Mouse (Mus musculus): ENCODE measurements around the gene Cacna1d. TPM values are rescaled to one million over a fixed set of nuclear protein-coding genes. Genes with fewer than 3 reads are reported as not detected.

The Cacna1d gene
- polyA plus RNA-seq, 1 experiment: not detected

- Histone ChIP-seq H3K27me3 (ENCODE audit: control insufficient read depth, insufficient read depth, insufficient read length) (peaks cover 7% of the 10 kb centered on the region), H3K79me3 (ENCODE audit: low read depth) (no peaks in the 10 kb centered on the region), H3K4me3 (ENCODE audit: insufficient read depth, poor library complexity, severe bottlenecking) (no peak overlapping the region), H3K79me2 (ENCODE audit: control insufficient read depth, insufficient read depth) (no peaks in the 10 kb centered on the region), H3K36me3 (ENCODE audit: control insufficient read depth, insufficient read depth) (peaks cover 8% of the 10 kb centered on the region), H3ac (ENCODE audit: control insufficient read depth, insufficient read length, low read depth) (no peak overlapping the region)
- TF ChIP-seq FOSL1 (IDR thresholded peaks at IDR 0.05; ENCODE audit: insufficient read depth, low read length, poor library complexity, severe bottlenecking) (no peak), MAX (IDR thresholded peaks at IDR 0.05) (no peak), MYOG (IDR thresholded peaks at IDR 0.05; ENCODE audit: control insufficient read depth, extremely low read depth, insufficient read length) (no peak), MYOD1 (IDR thresholded peaks at IDR 0.05; ENCODE audit: control insufficient read depth, insufficient read length, low read depth) (no peak), CEBPB (IDR thresholded peaks at IDR 0.05; ENCODE audit: low read depth) (no peak), CTCF (IDR thresholded peaks at IDR 0.05; ENCODE audit: control insufficient read depth, insufficient read depth, insufficient read length) (no peak)
Measured at GRCm38 (mm10) chr14:29999475-29999811, 491.8 kb downstream of the Cacna1d start.

- peaks cover 11% of the 10 kb centered on the region for H3K36me3 ChIP-seq (ENCODE audit: control insufficient read depth, insufficient read depth)
- H3K4me3 ChIP-seq (ENCODE audit: insufficient read depth, poor library complexity, severe bottlenecking): no peak overlapping the region
- H3K79me2 ChIP-seq (ENCODE audit: control insufficient read depth, insufficient read depth): no peaks in the 10 kb centered on the region
- TF ChIP-seq USF1 (IDR thresholded peaks at IDR 0.05; ENCODE audit: low read depth) (no peak), MYOG (IDR thresholded peaks at IDR 0.05; ENCODE audit: control insufficient read depth, extremely low read depth, insufficient read length) (no peak), CEBPB (IDR thresholded peaks at IDR 0.05; ENCODE audit: low read depth) (no peak), FOSL1 (IDR thresholded peaks at IDR 0.05; ENCODE audit: insufficient read depth, low read length, poor library complexity, severe bottlenecking) (no peak), CTCF (IDR thresholded peaks at IDR 0.05; ENCODE audit: control insufficient read depth, insufficient read depth, insufficient read length) (no peak), MYOD1 (IDR thresholded peaks at IDR 0.05; ENCODE audit: control insufficient read depth, insufficient read length, low read depth) (no peak), MAX (IDR thresholded peaks at IDR 0.05) (no peak)
- H3K79me3 ChIP-seq (ENCODE audit: low read depth): no peaks in the 10 kb centered on the region
- peaks cover 3% of the 10 kb centered on the region for H3K27me3 ChIP-seq (ENCODE audit: control insufficient read depth, insufficient read depth, insufficient read length)
- no peak overlapping the region for H3ac ChIP-seq (ENCODE audit: control insufficient read depth, insufficient read length, low read depth)
Measured at GRCm38 (mm10) chr14:29998747-29999474, 492.3 kb downstream of the Cacna1d start.

GRCm38 (mm10) chr14:29997345-29997744 is 493.9 kb downstream of the Cacna1d start:
- Histone ChIP-seq H3ac (ENCODE audit: control insufficient read depth, insufficient read length, low read depth) (no peak overlapping the region), H3K79me2 (ENCODE audit: control insufficient read depth, insufficient read depth) (no peaks in the 10 kb centered on the region), H3K27me3 (ENCODE audit: control insufficient read depth, insufficient read depth, insufficient read length) (no peaks in the 10 kb centered on the region), H3K79me3 (ENCODE audit: low read depth) (no peaks in the 10 kb centered on the region), H3K36me3 (ENCODE audit: control insufficient read depth, insufficient read depth) (peaks cover 26% of the 10 kb centered on the region), H3K4me3 (ENCODE audit: insufficient read depth, poor library complexity, severe bottlenecking) (no peak overlapping the region)
- no peak for TF ChIP-seq MYOG (IDR thresholded peaks at IDR 0.05; ENCODE audit: control insufficient read depth, extremely low read depth, insufficient read length)
- no peak for TF ChIP-seq CEBPB (IDR thresholded peaks at IDR 0.05; ENCODE audit: low read depth)
- TF ChIP-seq USF1 (IDR thresholded peaks at IDR 0.05; ENCODE audit: low read depth): no peak
- TF ChIP-seq FOSL1 (IDR thresholded peaks at IDR 0.05; ENCODE audit: insufficient read depth, low read length, poor library complexity, severe bottlenecking): no peak
- no peak for TF ChIP-seq CTCF (IDR thresholded peaks at IDR 0.05; ENCODE audit: control insufficient read depth, insufficient read depth, insufficient read length)
- no peak for TF ChIP-seq MAX (IDR thresholded peaks at IDR 0.05)
- no peak for TF ChIP-seq MYOD1 (IDR thresholded peaks at IDR 0.05; ENCODE audit: control insufficient read depth, insufficient read length, low read depth)

- H3K79me3 ChIP-seq (ENCODE audit: low read depth): no peaks in the 10 kb centered on the region
- no peak overlapping the region for H3K4me3 ChIP-seq (ENCODE audit: insufficient read depth, poor library complexity, severe bottlenecking)
- TF ChIP-seq USF1 (IDR thresholded peaks at IDR 0.05; ENCODE audit: low read depth) (no peak), MYOG (IDR thresholded peaks at IDR 0.05; ENCODE audit: control insufficient read depth, extremely low read depth, insufficient read length) (no peak), CEBPB (IDR thresholded peaks at IDR 0.05; ENCODE audit: low read depth) (no peak), FOSL1 (IDR thresholded peaks at IDR 0.05; ENCODE audit: insufficient read depth, low read length, poor library complexity, severe bottlenecking) (no peak), MYOD1 (IDR thresholded peaks at IDR 0.05; ENCODE audit: control insufficient read depth, insufficient read length, low read depth) (no peak), MAX (IDR thresholded peaks at IDR 0.05) (no peak), CTCF (IDR thresholded peaks at IDR 0.05; ENCODE audit: control insufficient read depth, insufficient read depth, insufficient read length) (no peak)
- H3K27me3 ChIP-seq (ENCODE audit: control insufficient read depth, insufficient read depth, insufficient read length): no peaks in the 10 kb centered on the region
- H3K79me2 ChIP-seq (ENCODE audit: control insufficient read depth, insufficient read depth): no peaks in the 10 kb centered on the region
- H3K36me3 ChIP-seq (ENCODE audit: control insufficient read depth, insufficient read depth): peaks cover 35% of the 10 kb centered on the region
- no peak overlapping the region for H3ac ChIP-seq (ENCODE audit: control insufficient read depth, insufficient read length, low read depth)
Measured at GRCm38 (mm10) chr14:29996000-29996751, 495.1 kb downstream of the Cacna1d start.

GRCm38 (mm10) chr14:29994976-29995375 is 496.3 kb downstream of the Cacna1d start:
- TF ChIP-seq CTCF (IDR thresholded peaks at IDR 0.05; ENCODE audit: control insufficient read depth, insufficient read depth, insufficient read length): no peak
- no peaks in the 10 kb centered on the region for H3K79me3 ChIP-seq (ENCODE audit: low read depth)
- H3ac ChIP-seq (ENCODE audit: control insufficient read depth, insufficient read length, low read depth): no peak overlapping the region
- H3K4me3 ChIP-seq (ENCODE audit: insufficient read depth, poor library complexity, severe bottlenecking): no peak overlapping the region
- H3K79me2 ChIP-seq (ENCODE audit: control insufficient read depth, insufficient read depth): no peaks in the 10 kb centered on the region
- H3K36me3 ChIP-seq (ENCODE audit: control insufficient read depth, insufficient read depth): peaks cover 43% of the 10 kb centered on the region
- H3K27me3 ChIP-seq (ENCODE audit: control insufficient read depth, insufficient read depth, insufficient read length): no peaks in the 10 kb centered on the region

Other genes with a start within 250 kb of the Cacna1d start
- 7.7 TPM for gene Dcp1a, start 11.9 kb downstream of the Cacna1d start, polyA plus RNA-seq (2012; fragmentation: generic; extraction: Trizol)
- 86.5 TPM for gene Tkt, start 56.9 kb upstream of the Cacna1d start, polyA plus RNA-seq (2012; fragmentation: generic; extraction: Trizol)
- gene Prkcd, start 134.8 kb upstream of the Cacna1d start, polyA plus RNA-seq (2012; fragmentation: generic; extraction: Trizol): 29.3 TPM
- 13.4 TPM for gene Rft1, start 162.9 kb upstream of the Cacna1d start, polyA plus RNA-seq (2012; fragmentation: generic; extraction: Trizol)
- gene Sfmbt1, start 223.4 kb upstream of the Cacna1d start, polyA plus RNA-seq (2012; fragmentation: generic; extraction: Trizol): 5.1 TPM